Mouse (Mus musculus) B cell, adult 67 days (primary cell): ENCODE data around the gene Ctnnal1. TPM values are rescaled to one million over a fixed set of nuclear protein-coding genes. Genes with fewer than 3 reads are reported as not detected.

Experiments used
- total RNA-seq, 2 experiments: library from RNA; stranded (reverse); gene quantifications; 4 replicates each; pipeline ENCODE4 v1.2.4; 2023

Gene Ctnnal1
- 1 to 10 TPM; 3.7 to 5.0 TPM for total RNA-seq

DNA sequence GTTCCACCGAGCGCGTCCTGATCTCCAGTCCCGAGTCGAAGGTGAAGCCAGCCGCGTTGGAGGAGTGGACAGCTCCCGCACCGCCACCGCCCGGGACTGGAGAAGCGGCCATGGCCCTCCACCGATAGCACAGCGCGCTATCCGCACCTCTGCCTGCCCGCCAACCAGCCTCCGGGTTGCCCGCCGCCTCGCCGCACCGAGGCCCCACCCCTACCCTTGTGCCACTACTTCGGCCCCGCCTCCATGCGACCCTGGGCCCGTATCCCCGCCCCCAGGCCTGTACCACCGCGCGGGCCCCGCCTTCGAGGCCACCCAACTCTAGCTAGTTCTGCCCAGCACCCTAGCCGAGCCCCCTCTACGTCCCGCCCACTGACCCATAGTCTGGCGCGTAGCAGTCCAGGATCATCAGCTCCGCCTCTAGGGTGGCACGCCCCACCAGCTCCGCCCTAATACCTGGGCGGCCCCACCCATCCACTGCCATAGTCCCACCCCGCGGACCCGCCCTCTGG, at the start of gene Ctnnal1:
Gene Ctnnal1 (minus strand): TSS at position 186 of the 509 bp plus-strand sequence.

GRCm38 (mm10) chr4:56801907-56802668, 62.9 kb downstream of the Ctnnal1 start, which contains the start of the genes Elp1 and Fam206a:
Gene Elp1, minus strand, starts transcription at chr4:56802331.
Gene Fam206a, plus strand, starts transcription at chr4:56802345.

Other genes with a start within 250 kb of the Ctnnal1 start
- not detected for gene Gm26657, start 125.1 kb downstream of the Ctnnal1 start, total RNA-seq
- 1 to 10 TPM in 1 of 2 experiments, under 1 TPM in 1; 0.77 to 1.1 TPM for gene Actl7b, start 123.7 kb downstream of the Ctnnal1 start, total RNA-seq
- not detected for gene Actl7a, start 121.8 kb downstream of the Ctnnal1 start, total RNA-seq
- 10 to 100 TPM; 40.2 to 43.4 TPM for gene Elp1, start 62.9 kb downstream of the Ctnnal1 start, total RNA-seq
- 10 to 100 TPM; 23.6 to 27.1 TPM for gene Fam206a, start 62.8 kb downstream of the Ctnnal1 start, total RNA-seq
- gene Tmem245, start 82.2 kb upstream of the Ctnnal1 start, total RNA-seq = 10 to 100 TPM; 34.6 to 37.1 TPM
- gene Frrs1l, start 125.2 kb upstream of the Ctnnal1 start, total RNA-seq = not detected